Mouse (Mus musculus) forebrain, postnatal 0 days (tissue): ENCODE results near the gene Ccdc187. TPM values are rescaled to one million over a fixed set of nuclear protein-coding genes. Genes with fewer than 3 reads are reported as not detected.

Source experiments
- ATAC-seq: fragments of 200-750 bp; cut with Nextera tagmentation; 2 replicates; pipeline ENCODE4 v1.8.0; 2017; ENCODE audit warnings: mild to moderate bottlenecking, moderate library complexity
- DNase-seq: peaks from one replicate; pipeline ENCODE4 v3.0.0-alpha.2; 2015
- H3K27ac ChIP-seq: fragments of 300-500 bp; sonication (generic); 2 replicates; pipeline ENCODE4 v1.5.1; 2014; ENCODE audit warnings: low read depth, mild to moderate bottlenecking, antibody characterized with exemption, low read length, moderate library complexity, mixed read lengths
- H3K27me3 ChIP-seq: fragments of 300-500 bp; sonication (generic); 2 replicates; pipeline ENCODE4 v1.6.1; 2014; ENCODE audit warnings: mild to moderate bottlenecking, low read length, mixed read lengths; ENCODE audit not compliant: insufficient read depth
- H3K36me3 ChIP-seq: fragments of 300-500 bp; sonication (generic); 2 replicates; pipeline ENCODE4 v1.6.1; 2014; ENCODE audit warnings: mild to moderate bottlenecking, moderate library complexity; ENCODE audit not compliant: insufficient read depth
- H3K4me1 ChIP-seq: fragments of 300-500 bp; sonication (generic); 2 replicates; pipeline ENCODE4 v1.6.1; 2014; ENCODE audit warnings: antibody characterized with exemption; ENCODE audit not compliant: insufficient read depth
- H3K4me2 ChIP-seq: fragments of 300-500 bp; sonication (generic); 2 replicates; pipeline ENCODE4 v1.6.1; 2014; ENCODE audit warnings: low read depth, mild to moderate bottlenecking, moderate library complexity
- H3K4me3 ChIP-seq: fragments of 300-500 bp; sonication (generic); 2 replicates; pipeline ENCODE4 v1.5.1; 2014; ENCODE audit warnings: low read depth, low read length, mixed read lengths
- H3K9ac ChIP-seq: fragments of 300-500 bp; sonication (generic); 2 replicates; pipeline ENCODE4 v1.6.1; 2014; ENCODE audit warnings: mild to moderate bottlenecking
- H3K9me3 ChIP-seq: fragments of 300-500 bp; sonication (generic); 2 replicates; pipeline ENCODE4 v1.6.1; 2016; ENCODE audit warnings: low read length
- CTCF ChIP-seq: sonication (generic); IDR thresholded peaks from 2 replicates; pipeline ENCODE4 v1.5.1; 2016; ENCODE audit warnings: antibody characterized with exemption, control low read depth, low read depth
- WGBS: fragments of 180-500 bp; shearing (Covaris S2); extraction: QIAGEN DNeasy Blood & Tissue Kit; methylation state at CpG from one replicate; pipeline ENCODE4 v1.1.7; 2014; 5-methylcytosine and 5-hydroxymethylcytosine counted together
- polyA plus RNA-seq: library from polyadenylated mRNA; unstranded; fragments of >200 nt; fragmentation: Nextera tagmentation; extraction: Ambion mirVana; gene quantifications from 2 replicates; pipeline ENCODE4 v1.2.1, GENCODE M21; 2015
- total RNA-seq: library from RNA; depleted of rRNA; stranded (reverse); fragments of >200 nt; gene quantifications from 2 replicates; pipeline ENCODE4 v1.2.3, GENCODE M21; 2014

The Ccdc187 gene
- total and polyA plus RNA-seq, 2 experiments from 2014 or later = 0.13 to 2.0 TPM

DNA sequence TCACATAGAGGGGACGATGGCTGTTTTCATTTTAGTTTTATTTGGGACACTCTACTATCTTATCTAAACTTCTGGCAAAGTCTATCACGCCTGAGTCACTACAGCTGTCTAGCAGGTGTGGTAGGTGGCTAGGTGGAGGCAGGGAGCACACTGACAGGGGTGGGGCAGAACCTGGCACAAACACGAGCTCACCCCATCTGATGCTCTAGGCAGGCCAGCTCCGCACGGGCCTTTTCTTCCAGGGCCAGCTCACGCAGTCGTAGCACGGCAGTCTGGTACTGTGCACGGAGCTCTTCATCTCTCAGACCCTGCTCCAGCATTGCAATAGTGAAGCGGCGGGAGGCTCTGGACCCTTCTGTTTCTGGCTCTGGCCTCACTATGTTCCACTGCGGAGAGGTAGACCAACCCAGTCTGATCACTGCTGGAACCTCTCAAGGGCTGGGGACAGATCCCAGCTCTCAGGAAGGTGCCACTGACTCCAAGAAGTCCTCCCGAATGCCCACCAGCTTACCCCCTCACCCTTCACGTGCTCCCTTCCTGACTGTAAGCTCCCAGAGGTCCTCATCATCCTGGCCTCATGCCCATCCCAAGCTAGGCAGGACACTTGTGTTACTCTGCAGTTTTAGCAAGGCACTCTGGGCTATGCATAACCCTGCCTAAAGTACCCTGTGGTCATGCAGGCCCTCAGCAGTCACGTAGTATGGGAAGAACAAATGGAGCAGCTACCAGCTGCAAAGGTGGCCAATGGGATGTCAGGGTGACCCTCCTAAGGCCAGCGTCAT is 36.9 kb downstream of the Ccdc187 start:
- H3K27ac ChIP-seq = no peak overlapping the region
- no peaks in the 10 kb centered on the region for H3K4me1 ChIP-seq
- H3K9ac ChIP-seq = no peak overlapping the region
- no peaks in the 10 kb centered on the region for H3K27me3 ChIP-seq
- no peak for DNase-seq
- 86% methylated on average over 16 of the region's 16 CpGs for WGBS
- ATAC-seq = no peak
- TF ChIP-seq CTCF = no peak
- no peaks in the 10 kb centered on the region for H3K36me3 ChIP-seq
- no peaks in the 10 kb centered on the region for H3K9me3 ChIP-seq
- no peak overlapping the region for H3K4me2 ChIP-seq
- H3K4me3 ChIP-seq = no peak overlapping the region

DNA sequence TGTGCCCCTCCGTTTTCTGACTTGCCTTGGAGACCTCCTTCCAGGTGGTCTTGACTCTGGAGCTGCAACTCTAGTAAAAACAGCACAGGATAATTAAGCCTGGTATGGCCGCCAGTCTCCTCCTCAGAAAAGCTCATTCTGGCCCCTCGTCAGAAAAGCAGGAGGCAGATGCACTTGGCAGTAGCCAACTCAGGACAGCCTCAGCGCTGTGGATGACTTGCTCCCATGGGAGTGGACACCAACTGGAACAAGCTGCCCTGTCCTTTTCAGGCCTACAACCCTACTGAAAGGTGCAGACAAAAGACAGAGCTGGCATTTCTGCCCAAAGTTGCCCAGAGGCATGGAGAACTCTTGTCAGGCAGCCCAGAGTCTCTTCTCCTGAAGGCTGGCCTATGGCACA is 39.5 kb downstream of the Ccdc187 start:
- 50% methylated on average over 4 of the region's 4 CpGs for WGBS
- Histone ChIP-seq H3K27me3 (no peaks in the 10 kb centered on the region), H3K27ac (no peak overlapping the region), H3K9ac (no peak overlapping the region), H3K4me2 (no peak overlapping the region), H3K9me3 (no peaks in the 10 kb centered on the region), H3K4me1 (no peaks in the 10 kb centered on the region), H3K4me3 (no peak overlapping the region), H3K36me3 (no peaks in the 10 kb centered on the region)
- TF ChIP-seq CTCF = no peak
- ATAC-seq (no peak), DNase-seq (no peak)

GRCm38 (mm10) chr2:26252514-26253206 is 41.7 kb downstream of the Ccdc187 start:
- WGBS = 65% methylated on average over 8 of the region's 8 CpGs
- Histone ChIP-seq H3K4me3 (no peak overlapping the region), H3K9me3 (no peaks in the 10 kb centered on the region), H3K27ac (no peak overlapping the region), H3K4me1 (no peaks in the 10 kb centered on the region), H3K36me3 (no peaks in the 10 kb centered on the region), H3K27me3 (no peaks in the 10 kb centered on the region), H3K4me2 (no peak overlapping the region), H3K9ac (no peak overlapping the region)
- DNase-seq (no peak), ATAC-seq (no peak)
- TF ChIP-seq CTCF = no peak

GRCm38 (mm10) chr2:26247531-26247930 is 46.8 kb downstream of the Ccdc187 start:
- no peak for ATAC-seq
- no peak for TF ChIP-seq CTCF

GRCm38 (mm10) chr2:26240841-26241240 is 53.5 kb downstream of the Ccdc187 start:
- Histone ChIP-seq H3K9me3 (no peaks in the 10 kb centered on the region), H3K4me3 (no peak overlapping the region), H3K27me3 (no peaks in the 10 kb centered on the region), H3K9ac (no peak overlapping the region), H3K27ac (no peak overlapping the region), H3K4me2 (no peak overlapping the region), H3K36me3 (no peaks in the 10 kb centered on the region), H3K4me1 (peaks cover 8% of the 10 kb centered on the region; the same call in 1 of the 2 replicates)
- 51% methylated on average over 3 of the region's 3 CpGs for WGBS
- DNase-seq = no peak
- TF ChIP-seq CTCF = no peak
- ATAC-seq = no peak

More at GRCm38 (mm10) chr2:26247531-26247930, 46.8 kb downstream of the Ccdc187 start:
- no peak overlapping the region for H3K4me2 ChIP-seq
- no peak overlapping the region for H3K27ac ChIP-seq
- no peaks in the 10 kb centered on the region for H3K27me3 ChIP-seq
- H3K9me3 ChIP-seq = no peaks in the 10 kb centered on the region
- H3K36me3 ChIP-seq = no peaks in the 10 kb centered on the region
- no peak for DNase-seq
- H3K4me1 ChIP-seq = no peaks in the 10 kb centered on the region
- H3K4me3 ChIP-seq = no peak overlapping the region
- WGBS = 69% methylated on average over 3 of the region's 3 CpGs
- H3K9ac ChIP-seq = no peak overlapping the region

DNA sequence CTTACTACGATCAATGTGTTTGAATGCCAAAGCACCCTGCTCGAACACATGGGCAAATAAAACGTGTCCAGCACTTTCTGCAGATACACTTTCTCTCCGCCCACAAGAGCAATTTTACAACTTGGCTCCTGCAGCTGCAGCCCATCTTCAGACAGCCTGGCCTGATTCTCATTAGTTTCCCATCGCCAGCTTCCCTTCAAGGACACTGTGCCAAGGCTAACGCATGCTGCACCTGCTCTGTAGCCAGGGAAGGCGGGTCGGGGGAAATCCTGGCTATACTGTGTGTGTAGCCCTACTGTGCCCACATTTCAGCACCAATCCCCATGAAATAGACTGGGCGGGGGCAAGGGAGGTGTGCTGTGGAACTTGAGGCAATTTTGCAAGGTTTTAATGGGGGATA is 54.0 kb downstream of the Ccdc187 start:
- TF ChIP-seq CTCF = no peak
- Histone ChIP-seq H3K27ac (no peak overlapping the region), H3K4me3 (no peak overlapping the region), H3K9me3 (no peaks in the 10 kb centered on the region), H3K4me1 (peaks cover 10% of the 10 kb centered on the region; the same call in 1 of the 2 replicates), H3K27me3 (no peaks in the 10 kb centered on the region), H3K4me2 (no peak overlapping the region), H3K36me3 (no peaks in the 10 kb centered on the region), H3K9ac (no peak overlapping the region)
- 0 out of 2 replicates have a peak, but pooled peaks have one; percentile 25 for ATAC-seq
- peak; percentile 10 for DNase-seq
- WGBS = 38% methylated on average over 9 of the region's 9 CpGs

GRCm38 (mm10) chr2:26237290-26237782 is 57.0 kb downstream of the Ccdc187 start, which contains the start of gene Qsox2:
TSS of gene Qsox2 (minus strand) at chr2:26237525.
- peak; percentile 94 for ATAC-seq
- H3K4me1 ChIP-seq = peaks cover 10% of the 10 kb centered on the region; the same call in 1 of the 2 replicates
- DNase-seq = peak; percentile 92
- no peaks in the 10 kb centered on the region for H3K36me3 ChIP-seq
- no peaks in the 10 kb centered on the region for H3K9me3 ChIP-seq
- no peak for TF ChIP-seq CTCF
- H3K27ac ChIP-seq = peak within 1 kb of the TSS; percentile 85
- H3K4me3 ChIP-seq = peak within 1 kb of the TSS; percentile 89
- H3K4me2 ChIP-seq = peak within 1 kb of the TSS; percentile 93
- WGBS = 2% methylated on average over 36 of the region's 36 CpGs
- H3K9ac ChIP-seq = peak within 1 kb of the TSS; percentile 90
- no peaks in the 10 kb centered on the region for H3K27me3 ChIP-seq
